Mouse (Mus musculus) kidney, embryonic 15.5 days (tissue): ENCODE measurements around the gene Bicc1. TPM values are rescaled to one million over a fixed set of nuclear protein-coding genes. Genes with fewer than 3 reads are reported as not detected.

Experiments used
- ATAC-seq: fragments of 200-750 bp; cut with Nextera tagmentation; replicated peaks from 2 replicates; pipeline ENCODE4 v1.8.0; 2017; ENCODE audit warnings: moderate TSS enrichment; ENCODE audit not compliant: low FRiP score
- H3K27ac ChIP-seq: fragments of 300-500 bp; sonication (generic); 2 replicates; pipeline ENCODE4 v1.5.1; 2015; ENCODE audit warnings: mild to moderate bottlenecking, inconsistent platforms
- H3K27me3 ChIP-seq: fragments of 300-500 bp; sonication (generic); 2 replicates; pipeline ENCODE4 v1.6.1; 2015; ENCODE audit warnings: inconsistent platforms
- H3K36me3 ChIP-seq: fragments of 300-500 bp; sonication (generic); 2 replicates; pipeline ENCODE4 v1.6.1; 2015; ENCODE audit warnings: inconsistent platforms
- H3K4me1 ChIP-seq: fragments of 300-500 bp; sonication (generic); 2 replicates; pipeline ENCODE4 v1.6.1; 2015; ENCODE audit warnings: inconsistent platforms
- H3K4me2 ChIP-seq: fragments of 300-500 bp; sonication (generic); 2 replicates; pipeline ENCODE4 v1.6.1; 2015; ENCODE audit warnings: moderate library complexity, mild to moderate bottlenecking, inconsistent platforms
- H3K4me3 ChIP-seq: fragments of 300-500 bp; sonication (generic); replicated peaks from 2 replicates; pipeline ENCODE4 v1.5.1; 2015; ENCODE audit warnings: mild to moderate bottlenecking, inconsistent platforms
- H3K9ac ChIP-seq: fragments of 300-500 bp; sonication (generic); 2 replicates; pipeline ENCODE4 v1.6.1; 2015; ENCODE audit warnings: mild to moderate bottlenecking, inconsistent platforms
- H3K9me3 ChIP-seq: fragments of 300-500 bp; sonication (generic); replicated peaks from 2 replicates; pipeline ENCODE4 v1.6.1; 2016; ENCODE audit warnings: inconsistent platforms
- WGBS: fragments of 180-500 bp; shearing (Covaris S2); methylation state at CpG from one replicate; pipeline ENCODE4 v1.1.7; 2015; ENCODE audit warnings: mixed read lengths; 5-methylcytosine and 5-hydroxymethylcytosine counted together
- polyA plus RNA-seq: library from polyadenylated mRNA; unstranded; fragments of >200 nt; fragmentation: Nextera tagmentation; extraction: Ambion mirVana; gene quantifications from 2 replicates; pipeline ENCODE4 v1.2.1, GENCODE M21; 2015

Gene Bicc1
- polyA plus RNA-seq, 1 experiment from 2014 or later = 40.3 TPM

GRCm38 (mm10) chr10:70874994-70875538 is 284.4 kb downstream of the Bicc1 start:
- Histone ChIP-seq H3K4me1 (peaks cover 4% of the 10 kb centered on the region; the same call in 1 of the 2 replicates), H3K27me3 (no peaks in the 10 kb centered on the region), H3K9me3 (no peaks in the 10 kb centered on the region), H3K4me3 (no peak overlapping the region), H3K4me2 (no peak overlapping the region), H3K36me3 (no peaks in the 10 kb centered on the region), H3K9ac (no peak overlapping the region), H3K27ac (no peak overlapping the region)
- WGBS = 24% methylated on average over 12 of the region's 12 CpGs
- ATAC-seq = no peak

Other genes with a start within 250 kb of the Bicc1 start
- gene Tfam, start 78.6 kb upstream of the Bicc1 start, polyA plus RNA-seq = 82.9 and 87.4 TPM in 2 replicates
- 60.5 and 62.8 TPM in 2 replicates for gene Ube2d1, start 125.6 kb upstream of the Bicc1 start, polyA plus RNA-seq
- gene Cisd1, start 185.3 kb upstream of the Bicc1 start, polyA plus RNA-seq = 131 and 136 TPM in 2 replicates
- 14.3 and 18.6 TPM in 2 replicates for gene Ipmk, start 188.1 kb upstream of the Bicc1 start, polyA plus RNA-seq